Mouse (Mus musculus): ENCODE results near the gene Cstf3.

The Cstf3 gene

GRCm38 (mm10) chr2:104711585-104712485 lies 121.5 kb downstream of the Cstf3 start, which contains the start of gene Tcp11l1:
Tcp11l1 (minus strand) TSS chr2:104712169.
- peak; percentile 56 for DNase-seq (ENCODE audit: low read depth, low spot score)

GRCm38 (mm10) chr2:104712486-104712809 lies 122.1 kb downstream of the Cstf3 start:
- no peak for DNase-seq (ENCODE audit: low read depth, low spot score)

- DNase-seq (ENCODE audit: low read depth, low spot score): no peak
Observed at GRCm38 (mm10) chr2:104714254-104714691, 124.0 kb downstream of the Cstf3 start.
